ENCODE assay signal across 20 mouse cellular contexts in genomic region chr4:57391103-57391502, GRCm38 (mm10). TPM values are rescaled to one million over a fixed set of nuclear protein-coding genes. Genes with fewer than 3 reads are reported as not detected.
DNase-seq lines count a peak whose midpoint lies in the region; ATAC-seq and TF ChIP-seq lines count a peak whose summit lies in the region.
"Had no signal": no experiment of that assay in that cellular context is flagged by ENCODE, and none has a peak within 500 bp of the region (broad histone marks: within the 10 kb centered on the region; RNA-seq: fewer than 3 reads in every experiment).

No protein-coding gene starts in this region.

- DNase-seq in layer of hippocampus, adult 2 months (ENCODE audit: low spot score in 2 of 2) = no peak
- DNase-seq in layer of hippocampus, adult 18-20 months (ENCODE audit: low spot score in 2 of 2) = no peak
- peak; percentile 14 for DNase-seq in urinary bladder, postnatal 14 days (ENCODE audit: low spot score)
- no peak for DNase-seq in urinary bladder, postnatal 4 days (ENCODE audit: low spot score in 2 of 2)
- no peak for DNase-seq in thymus, postnatal 4 days
- DNase-seq: adrenal gland, postnatal 36 days; cerebellum, postnatal 25 days; heart, postnatal 14 days; liver; right cerebral cortex, adult 18-20 months; spleen, adult 18-20 months had no signal

- no peak overlapping the region for H3K9ac ChIP-seq in intestine, embryonic 15.5 days
- H3K9ac ChIP-seq: embryonic facial prominence, embryonic 12.5 days; hindbrain, embryonic 15.5 days; kidney, embryonic 15.5 days; lung, embryonic 15.5 days; midbrain, embryonic 12.5 days had no signal

- 0 out of 2 replicates have a peak, but pooled peaks have one; percentile 20 for ATAC-seq in intestine, embryonic 15.5 days
- ATAC-seq in erythroblast, adult 5-6 weeks (replicated peaks; ENCODE audit: low FRiP score, poor library complexity, severe bottlenecking) = no peak
- ATAC-seq: activated CD4-positive, CD25-positive, alpha-beta regulatory T cell, adult 4 months had no signal

- 46% methylated on average over 8 of the region's 8 CpGs for WGBS in intestine, embryonic 15.5 days

- H3K9me3 ChIP-seq in intestine, embryonic 15.5 days = no peaks in the 10 kb centered on the region
- H3K9me3 ChIP-seq: embryonic facial prominence, embryonic 12.5 days; hindbrain, embryonic 15.5 days; kidney, embryonic 15.5 days; lung, embryonic 15.5 days; midbrain, embryonic 12.5 days had no signal

- no peak overlapping the region for H3K27ac ChIP-seq in layer of hippocampus, adult 2 months
- no peak overlapping the region for H3K27ac ChIP-seq in intestine, embryonic 15.5 days
- H3K27ac ChIP-seq: embryonic facial prominence, embryonic 12.5 days; hindbrain, embryonic 15.5 days; kidney, embryonic 15.5 days; lung, embryonic 15.5 days; midbrain, embryonic 12.5 days had no signal

- H3K4me1 ChIP-seq in intestine, embryonic 15.5 days (replicated peaks) = no peaks in the 10 kb centered on the region
- H3K4me1 ChIP-seq: embryonic facial prominence, embryonic 12.5 days; hindbrain, embryonic 15.5 days; kidney, embryonic 15.5 days; midbrain, embryonic 12.5 days had no signal

- H3K4me3 ChIP-seq in layer of hippocampus, adult 2 months = no peak overlapping the region
- H3K4me3 ChIP-seq in intestine, embryonic 15.5 days (replicated peaks) = no peak overlapping the region
- H3K4me3 ChIP-seq: embryonic facial prominence, embryonic 12.5 days; hindbrain, embryonic 15.5 days; kidney, embryonic 15.5 days; lung, embryonic 15.5 days; midbrain, embryonic 12.5 days had no signal

- no peak overlapping the region for H3K4me2 ChIP-seq in intestine, embryonic 15.5 days (replicated peaks)
- H3K4me2 ChIP-seq: embryonic facial prominence, embryonic 12.5 days; hindbrain, embryonic 15.5 days; kidney, embryonic 15.5 days; lung, embryonic 15.5 days; midbrain, embryonic 12.5 days had no signal

- H3K27me3 ChIP-seq in intestine, embryonic 15.5 days (replicated peaks) = no peaks in the 10 kb centered on the region
- H3K27me3 ChIP-seq: hindbrain, embryonic 15.5 days; kidney, embryonic 15.5 days; lung, embryonic 15.5 days; midbrain, embryonic 12.5 days had no signal

- no peaks in the 10 kb centered on the region for H3K36me3 ChIP-seq in intestine, embryonic 15.5 days
- H3K36me3 ChIP-seq: embryonic facial prominence, embryonic 12.5 days; hindbrain, embryonic 15.5 days; kidney, embryonic 15.5 days; lung, embryonic 15.5 days; midbrain, embryonic 12.5 days had no signal

- peak; percentile 66 for TF ChIP-seq CTCF in layer of hippocampus, adult 2 months (conservative IDR thresholded peaks at IDR 0.05)

RNA-seq across cellular contexts. Expression of gene Palm2, which starts 42.9 kb away (rescaled TPM):
- 10 to 100 TPM; 58.1 to 60.8 TPM for total RNA-seq in layer of hippocampus, adult 2 months (2021)
- total RNA-seq in layer of hippocampus, adult 18-20 months (2021) = 10 to 100 TPM; 49.8 to 60.0 TPM
- 3.5 and 3.9 TPM in 2 replicates for polyA plus RNA-seq in intestine, embryonic 15.5 days (2015; fragmentation: Nextera tagmentation; extraction: Ambion mirVana)
- not detected in 2 replicates for total RNA-seq in erythroblast, adult 5-6 weeks (2015; ENCODE audit: low replicate concordance)
- total RNA-seq in erythroblast, adult 5-6 weeks (2017; ENCODE audit: low replicate concordance) = not detected in 2 replicates
- total RNA-seq: granulocyte monocyte progenitor cell, adult 5-6 weeks had no signal
- polyA plus RNA-seq: activated CD4-positive, CD25-positive, alpha-beta regulatory T cell, adult 4 months had no signal

Comparison
In these comparisons a context has a peak if more than half of its experiments do, and no peak if none do; other contexts are left out.
1. RNA of gene Palm2, which starts 42.9 kb away (total RNA-seq): 58.1 to 60.8 TPM in layer of hippocampus, adult 2 months and 49.8 to 60.0 TPM in layer of hippocampus, adult 18-20 months; not detected in erythroblast, adult 5-6 weeks; every median in the first group is over 10 times any median in the second.